Mouse (Mus musculus): ENCODE results near the gene Fastkd1.
A peak's percentile ranks its signal among the peaks of the same experiment; 100 is the strongest.
"Not testable (repeated sequence)": the region's sequence is repeated elsewhere in the genome, so short reads cannot be mapped to it uniquely, and the experiment has no call there.

The Fastkd1 gene

DNA sequence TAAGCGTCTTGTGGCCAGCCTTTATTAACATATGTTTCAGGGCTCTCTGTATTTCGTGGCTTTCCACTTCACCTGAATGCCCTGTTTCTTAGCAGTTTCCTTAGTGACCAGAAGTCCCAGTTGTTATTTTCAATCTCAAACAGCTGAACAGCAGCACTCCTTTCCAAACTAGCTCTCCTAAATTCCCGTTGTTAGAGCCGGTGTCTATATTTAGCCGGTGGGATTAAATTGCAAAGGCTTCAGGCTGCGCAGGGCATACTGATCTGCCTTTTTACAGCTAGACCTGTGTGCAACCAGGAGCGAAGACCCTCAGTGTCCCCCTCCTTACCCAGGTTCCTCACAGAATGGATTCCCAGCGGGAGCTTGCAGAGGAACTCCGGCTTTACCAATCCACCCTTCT is 43.5 kb downstream of the Fastkd1 start, which contains the start of gene Klhl41:
Gene Klhl41 (plus strand): TSS at position 268 of the 400 bp plus-strand sequence.
- DNase-seq (ENCODE audit: low spot score in 2 of 2) = no peak

DNA sequence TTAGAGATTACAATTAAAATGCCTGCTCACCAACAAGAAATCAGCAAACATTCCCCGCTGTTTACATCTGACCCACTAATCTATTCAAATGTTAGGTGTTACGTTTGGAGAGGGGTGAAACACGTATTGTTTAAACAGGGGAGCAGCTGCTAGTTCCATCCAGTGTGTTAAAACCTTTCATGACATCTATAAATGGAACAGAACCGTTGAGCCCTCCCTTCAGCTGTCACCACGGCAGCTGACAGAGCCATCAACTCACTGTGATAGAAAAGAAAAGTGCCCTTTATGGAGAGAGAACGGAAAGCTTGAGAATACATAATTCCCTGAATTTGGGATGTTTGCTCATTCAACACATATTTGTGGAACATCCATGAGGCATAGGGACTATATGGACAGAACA is 44.9 kb downstream of the Fastkd1 start:
- no peak for DNase-seq (ENCODE audit: low spot score in 2 of 2)

DNA sequence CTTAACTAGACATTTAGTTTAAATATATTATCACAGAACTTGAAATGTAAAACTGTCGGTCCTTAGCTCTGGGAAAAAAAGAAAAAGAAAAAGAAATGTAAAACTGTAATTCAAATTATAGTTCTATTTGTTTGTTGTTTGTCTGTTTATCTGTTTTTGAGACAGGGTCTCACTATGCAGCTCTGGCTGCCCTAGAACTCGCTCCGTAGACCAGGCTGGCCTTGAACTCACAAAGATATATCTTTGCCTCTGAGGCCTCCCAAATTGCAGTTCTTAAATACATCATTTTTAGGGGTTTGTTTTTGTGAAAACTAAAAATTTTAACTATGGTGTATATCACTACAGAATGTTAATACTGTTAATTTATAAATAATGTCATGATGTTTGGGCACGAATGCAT is 45.7 kb downstream of the Fastkd1 start:
- no peak for DNase-seq (ENCODE audit: low spot score in 2 of 2)

DNA sequence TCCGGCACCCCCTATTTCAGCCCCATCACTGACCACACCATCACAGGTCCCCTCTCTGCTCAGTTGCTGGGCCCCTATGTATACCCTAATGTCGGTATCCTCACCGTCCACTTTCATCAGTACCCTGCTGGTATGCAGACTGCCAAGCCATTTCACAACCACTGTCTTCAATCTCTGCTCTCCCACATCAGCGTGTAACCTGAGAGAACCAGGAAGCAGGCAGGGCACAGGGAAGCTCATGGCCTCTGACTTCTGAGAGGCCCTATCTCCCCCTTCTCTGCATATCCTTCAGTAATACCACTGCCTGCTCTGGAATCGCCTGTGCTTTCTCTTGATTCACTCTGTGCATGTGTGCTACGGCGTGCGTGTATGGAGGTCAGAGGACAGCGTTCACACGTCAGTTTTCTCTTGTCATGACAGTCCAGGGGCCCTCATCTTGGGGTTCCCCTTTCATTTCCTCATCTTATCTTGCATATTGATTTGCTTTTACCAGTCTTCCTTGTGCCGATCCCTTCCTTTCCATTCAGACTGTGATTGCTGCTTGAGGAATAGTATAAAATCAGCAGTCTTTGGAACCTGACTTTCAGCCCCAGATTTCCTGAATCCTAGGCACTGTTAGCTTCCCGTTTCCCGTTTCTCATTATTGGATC is 49.4 kb downstream of the Fastkd1 start:
- no peak for DNase-seq (ENCODE audit: low spot score in 2 of 2)

DNA sequence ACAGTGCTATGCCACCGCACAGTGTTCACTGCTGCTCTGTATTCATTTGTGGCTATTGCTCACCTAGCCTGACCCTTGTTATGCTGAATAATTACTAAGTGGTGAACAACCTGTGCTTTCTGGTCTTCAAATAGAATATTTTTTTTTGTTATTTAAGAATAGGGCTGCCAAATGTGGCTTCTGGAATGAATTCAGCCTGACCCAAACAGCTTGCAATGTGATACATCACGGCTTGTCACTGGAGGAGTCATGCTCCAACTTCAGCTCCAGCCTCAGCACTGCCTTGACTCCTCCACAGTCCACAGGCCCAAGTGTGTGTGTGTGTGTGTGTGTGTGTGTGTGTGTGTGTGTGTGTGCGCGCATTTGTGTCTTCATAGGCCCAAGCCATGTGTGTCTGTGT is 54.0 kb downstream of the Fastkd1 start:
- no peak for DNase-seq (ENCODE audit: low spot score in 2 of 2)

DNA sequence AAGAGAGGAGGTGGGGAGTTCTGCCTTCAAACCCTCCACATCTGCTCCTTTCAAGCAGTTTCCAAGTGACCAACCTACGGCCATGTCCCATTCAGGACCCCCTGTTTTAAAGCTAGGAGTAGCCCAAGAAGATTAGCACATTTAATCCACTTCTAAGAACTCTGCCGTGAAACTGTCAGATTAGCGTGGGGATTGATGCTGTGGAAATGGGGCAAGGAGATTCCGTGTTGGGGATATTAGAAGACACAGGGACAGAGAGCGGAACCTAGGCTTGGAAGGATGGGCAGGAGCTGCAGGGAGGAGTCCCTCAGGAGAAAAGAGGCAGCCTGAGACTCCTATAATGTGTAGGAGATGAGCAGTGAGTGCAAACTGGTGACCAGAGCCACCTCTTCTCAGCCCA is 63.6 kb downstream of the Fastkd1 start:
- no peak for DNase-seq (ENCODE audit: low spot score in 2 of 2)

DNA sequence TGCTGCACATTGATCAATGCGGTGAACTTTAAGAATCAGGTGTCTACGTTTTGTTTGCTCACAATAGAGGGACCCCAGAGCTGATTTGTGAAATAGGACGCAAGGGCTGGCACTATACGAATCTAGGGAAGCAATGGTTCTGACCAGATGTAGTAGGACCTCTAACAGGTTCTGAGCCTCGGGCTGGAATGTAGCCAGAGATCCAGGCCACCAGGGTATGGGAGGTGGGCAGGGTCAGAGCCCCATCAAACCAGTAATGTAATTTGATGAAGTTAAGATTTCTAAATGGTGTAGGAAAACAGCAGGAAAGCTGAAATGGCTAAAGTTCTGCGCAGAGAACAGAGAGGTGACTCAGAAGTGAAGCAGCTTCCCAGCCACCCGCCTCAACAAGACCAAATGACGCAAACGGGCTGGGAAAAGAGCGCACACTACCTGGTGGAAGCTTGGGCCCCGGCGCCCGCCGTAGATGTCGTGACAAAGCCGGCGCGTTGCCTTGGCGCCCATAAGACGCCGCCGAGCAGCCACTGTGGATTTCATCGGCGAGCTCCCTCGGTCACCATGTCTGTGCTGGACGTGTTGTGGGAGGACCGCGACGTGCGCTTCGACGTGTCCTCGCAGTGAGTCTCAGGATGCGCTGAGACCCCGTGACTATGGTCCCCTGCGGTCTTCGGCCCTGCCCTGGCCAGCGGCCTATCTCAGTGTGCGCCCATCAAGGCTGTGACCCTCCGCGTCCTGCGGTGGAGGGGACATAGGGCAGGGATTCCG is 66.4 kb downstream of the Fastkd1 start, which contains the start of gene Bbs5:
Gene Bbs5 (plus strand): TSS at position 446 of the 765 bp plus-strand sequence.
- peak; percentile 87 for DNase-seq (ENCODE audit: low spot score in 2 of 2)

DNA sequence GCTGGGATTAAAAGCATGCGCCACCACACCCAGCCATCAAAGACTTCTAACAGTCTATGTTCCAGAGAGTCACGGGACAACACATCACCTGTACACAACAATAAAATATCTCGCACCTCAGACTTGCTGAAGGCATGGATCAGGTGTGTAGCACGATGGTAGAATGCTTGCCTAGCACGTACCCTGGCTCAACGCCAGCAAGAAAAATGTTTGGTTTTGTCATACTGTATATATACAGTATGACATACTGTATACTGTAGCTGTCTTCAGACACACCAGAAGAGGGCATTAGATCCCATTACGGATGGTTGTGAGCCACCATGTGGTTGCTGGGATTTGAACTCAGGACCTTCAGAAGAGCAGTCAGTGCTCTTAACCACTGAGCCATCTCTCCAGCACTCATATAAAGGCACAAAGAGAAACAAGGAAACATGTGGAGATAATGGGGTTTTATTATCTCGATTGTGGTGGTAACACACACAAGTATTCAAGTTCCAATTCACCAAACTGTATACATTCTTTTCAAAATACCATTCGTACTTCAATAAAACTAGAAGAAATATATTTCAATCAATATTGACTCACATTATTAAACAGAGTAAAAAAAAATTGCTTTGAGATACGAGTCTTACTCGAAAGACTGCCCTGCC is 68.2 kb downstream of the Fastkd1 start:
- DNase-seq (ENCODE audit: low spot score in 2 of 2) = no peak

DNA sequence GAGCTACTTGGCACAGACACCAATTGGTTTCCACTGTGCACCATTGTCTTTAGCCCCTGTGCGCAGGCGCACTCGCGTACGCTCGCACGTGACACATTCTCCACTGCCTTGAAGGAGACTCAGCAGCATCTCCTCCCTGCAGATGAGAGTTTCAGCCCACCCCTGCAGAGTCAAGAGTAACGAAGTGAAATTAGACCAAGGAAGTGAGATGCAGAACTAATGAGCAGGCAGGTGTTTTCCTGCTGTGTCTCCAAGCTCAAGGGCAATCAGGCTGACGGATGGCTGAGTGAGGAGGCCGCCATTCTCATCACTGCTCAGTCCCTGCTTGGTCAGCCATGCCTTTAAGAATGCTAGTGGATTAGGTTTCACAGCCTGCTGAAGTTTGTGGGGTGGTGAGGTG is 73.2 kb downstream of the Fastkd1 start:
- DNase-seq (ENCODE audit: low spot score in 2 of 2) = no peak

DNA sequence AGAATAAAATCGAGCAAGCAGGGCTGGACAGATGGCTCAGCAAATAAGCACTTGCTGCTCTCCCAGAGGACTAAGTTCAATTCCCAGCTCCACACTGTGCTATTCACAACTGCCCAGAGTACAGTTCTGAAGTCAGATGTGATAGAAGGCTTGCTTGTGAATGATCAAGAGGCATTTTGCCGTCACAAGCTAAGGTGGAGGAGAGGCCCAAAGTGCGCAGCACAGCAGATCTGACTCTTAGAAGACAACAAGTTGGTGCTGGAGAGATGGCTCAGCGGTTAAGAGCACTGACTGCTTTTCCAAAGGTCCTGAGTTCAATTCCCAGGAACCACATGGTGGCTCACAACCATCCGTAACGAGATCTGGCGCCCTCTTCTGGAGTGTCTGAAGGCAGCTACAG is 75.3 kb downstream of the Fastkd1 start:
- DNase-seq (ENCODE audit: low spot score in 2 of 2) = not testable (repeated sequence)

All from frontal cortex, postnatal 14 days (tissue).